Mouse (Mus musculus) central nervous system, embryonic 18 days (tissue): Measurements from ENCODE around the gene Gdpd5. TPM values are rescaled to one million over a fixed set of nuclear protein-coding genes. Genes with fewer than 3 reads are reported as not detected.

Experiments
- polyA plus RNA-seq: library from polyadenylated mRNA; depleted of rRNA; stranded (reverse); fragments of >200 nt; gene quantifications from 2 replicates; pipeline ENCODE4 v1.2.3, GENCODE M21; 2012; rRNA removed

The Gdpd5 gene
- 37.3 and 43.1 TPM in 2 replicates for polyA plus RNA-seq

DNA sequence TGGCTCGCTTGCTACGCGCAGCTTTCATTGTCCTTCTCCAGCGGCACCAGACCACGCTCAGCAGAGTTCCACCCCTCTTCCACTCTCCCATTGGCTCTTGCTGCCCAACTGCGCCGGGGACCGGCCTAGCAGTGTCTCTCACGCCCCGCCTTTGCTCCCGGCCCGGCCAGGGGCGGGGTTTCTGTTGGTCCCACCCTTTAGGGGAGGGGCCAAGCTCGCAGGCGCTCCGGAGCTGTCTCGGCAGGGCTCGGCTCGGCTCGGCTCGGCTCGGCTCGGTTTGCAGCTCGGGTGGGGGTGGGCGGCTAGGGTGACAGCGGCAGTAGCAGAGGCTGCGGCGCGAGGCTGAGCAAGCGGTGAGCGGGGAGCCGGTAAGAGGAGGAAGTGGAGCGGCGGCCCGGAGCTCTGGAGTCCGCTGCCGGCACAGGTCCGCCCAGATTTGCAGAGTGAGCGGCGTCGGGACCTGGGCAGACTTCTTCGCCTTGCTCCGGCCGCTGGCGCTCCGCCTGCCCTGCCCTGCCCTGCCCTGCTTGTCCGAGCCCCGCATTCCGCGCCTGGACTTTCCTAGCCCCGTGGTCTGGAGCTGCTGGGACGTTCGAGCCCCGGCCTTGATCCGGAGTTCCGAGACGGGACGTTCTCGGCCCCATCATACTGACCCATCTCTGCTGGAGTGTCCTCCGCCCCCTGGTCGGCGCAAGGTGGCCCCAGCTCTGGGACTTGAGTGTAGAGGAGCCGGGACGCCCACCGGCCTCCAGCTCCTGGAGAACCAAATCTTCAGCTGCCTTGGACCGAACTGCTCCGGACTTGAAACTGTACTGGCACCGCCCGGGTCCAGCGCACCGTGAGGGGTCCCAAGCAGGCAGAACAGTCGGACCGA is at the start of gene Gdpd5:
Gene Gdpd5 (plus strand): TSS at position 201 of the 874 bp plus-strand sequence.

DNA sequence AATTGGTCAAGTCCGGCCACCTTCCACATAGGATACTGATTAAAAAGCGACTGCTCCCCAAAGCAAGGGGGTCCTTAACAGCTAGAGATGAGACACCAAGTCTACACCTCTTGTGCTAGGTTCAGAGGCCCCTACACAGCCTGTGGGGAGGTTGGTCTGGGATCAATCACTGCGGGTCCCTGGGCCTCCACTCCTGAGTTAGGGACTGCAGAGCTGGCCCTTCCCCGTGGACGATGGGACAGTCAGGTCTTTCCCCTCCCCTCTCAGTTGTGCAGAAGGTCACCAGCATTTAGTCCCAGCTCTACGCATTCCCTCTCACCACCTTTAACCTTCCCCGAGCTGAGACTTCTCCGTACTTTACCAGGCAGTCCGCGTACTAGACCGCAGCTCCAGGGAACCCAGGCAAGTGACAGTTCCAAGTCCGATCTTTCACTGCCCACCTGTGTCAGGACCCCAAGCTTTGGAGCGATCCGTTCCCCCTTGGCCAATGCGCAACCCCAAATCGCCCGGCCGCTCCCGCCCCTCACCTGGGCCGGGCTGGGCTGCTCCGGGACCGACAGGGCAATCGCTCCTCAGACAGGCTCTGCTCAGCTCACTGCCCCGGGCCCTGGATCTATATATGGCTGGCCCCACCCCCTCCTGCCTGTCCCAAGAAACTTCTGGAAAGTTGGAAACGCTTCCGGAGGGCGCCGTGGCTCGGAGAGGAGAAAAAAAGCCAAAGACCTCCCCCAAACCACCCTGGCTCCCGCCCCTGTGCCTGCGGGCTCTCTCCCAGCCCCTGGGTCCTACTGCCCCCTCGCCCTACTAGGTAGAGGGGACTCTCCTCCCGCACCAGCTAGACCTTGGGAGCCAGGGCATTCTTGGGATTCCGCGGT is 28.5 kb upstream of the Gdpd5 start, which contains the start of gene Serpinh1:
Gene Serpinh1 (minus strand): TSS at position 714 of the 875 bp plus-strand sequence.

DNA sequence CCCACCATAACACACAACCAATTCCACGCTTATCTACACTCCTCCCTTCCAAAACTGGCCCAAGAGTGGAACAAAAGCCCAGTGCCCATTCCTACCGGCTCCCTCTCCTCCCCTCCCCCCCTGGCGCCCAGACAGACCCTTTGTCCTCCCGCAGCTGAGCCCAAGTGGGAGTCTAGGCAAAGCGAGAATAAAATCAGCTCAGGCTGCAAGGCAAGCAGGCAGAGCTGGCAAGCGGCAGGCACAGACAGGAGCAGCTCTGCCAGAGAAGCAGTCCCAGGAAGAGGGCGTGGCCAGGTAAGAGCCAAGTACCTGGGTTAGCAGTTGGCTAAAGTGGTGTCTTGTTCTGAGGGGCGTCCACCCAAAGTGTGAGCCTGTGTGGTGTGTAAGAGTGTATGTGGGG is 84.6 kb downstream of the Gdpd5 start, which contains the start of gene Klhl35:
Gene Klhl35 (plus strand): TSS at position 194 of the 400 bp plus-strand sequence.

DNA sequence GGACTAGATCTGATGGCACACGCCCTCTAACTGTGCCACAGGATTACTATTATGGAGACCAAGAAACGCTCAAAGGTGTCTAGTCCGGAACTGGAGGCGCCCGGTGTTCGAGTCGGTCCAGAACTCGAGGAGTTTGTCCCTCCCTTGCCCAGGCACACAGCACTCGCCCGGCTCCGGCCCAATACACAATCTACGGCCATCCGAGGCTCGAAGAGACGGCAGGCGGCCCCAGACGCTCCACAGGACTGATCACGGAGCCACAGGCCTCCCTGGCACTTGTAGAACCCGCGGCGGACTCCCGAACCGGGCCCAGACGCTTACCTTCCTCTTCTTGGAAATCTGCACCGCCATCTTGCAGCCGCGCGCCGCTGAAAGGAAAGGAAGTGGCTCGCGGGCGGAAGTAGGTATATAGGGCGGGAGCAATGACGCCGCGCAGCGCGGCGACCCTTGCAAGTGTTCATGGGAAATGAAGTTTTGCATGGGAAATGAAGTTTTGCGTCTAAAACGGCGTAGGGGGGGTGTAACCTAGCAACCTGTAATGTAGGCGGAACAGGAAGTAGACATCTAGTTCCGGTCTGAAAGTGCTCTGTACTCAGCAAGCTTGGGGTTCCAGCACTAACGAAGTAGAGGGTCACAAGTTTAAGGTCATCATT is 102.2 kb downstream of the Gdpd5 start, which contains the start of gene Rps3:
Gene Rps3 (minus strand): TSS at position 468 of the 653 bp plus-strand sequence.

Other genes starting within 250 kb of the Gdpd5 start
- gene Uvrag, start 240.3 kb upstream of the Gdpd5 start, polyA plus RNA-seq: 12.8 and 13.3 TPM in 2 replicates
- gene Dgat2, start 198.7 kb upstream of the Gdpd5 start, polyA plus RNA-seq: 19.7 and 20.9 TPM in 2 replicates
- gene Mogat2, start 142.8 kb upstream of the Gdpd5 start, polyA plus RNA-seq: 0.31 and 0.72 TPM in 2 replicates
- gene Map6, start 114.0 kb upstream of the Gdpd5 start, polyA plus RNA-seq: 148 and 153 TPM in 2 replicates
- gene Serpinh1, start 28.2 kb upstream of the Gdpd5 start, polyA plus RNA-seq: 91.7 and 128 TPM in 2 replicates
- gene Klhl35, start 84.6 kb downstream of the Gdpd5 start, polyA plus RNA-seq: 6.0 and 6.2 TPM in 2 replicates
- 799 and 859 TPM in 2 replicates for gene Rps3, start 102.3 kb downstream of the Gdpd5 start, polyA plus RNA-seq
- 64.8 and 65.7 TPM in 2 replicates for gene Arrb1, start 154.1 kb downstream of the Gdpd5 start, polyA plus RNA-seq
- 1.5 and 1.8 TPM in 2 replicates for gene Tpbgl, start 245.7 kb downstream of the Gdpd5 start, polyA plus RNA-seq